Mouse (Mus musculus) heart, embryonic 16.5 days (tissue): ENCODE measurements around the gene Mios. TPM values are rescaled to one million over a fixed set of nuclear protein-coding genes. Genes with fewer than 3 reads are reported as not detected.

Experiments
- polyA plus RNA-seq: library from polyadenylated mRNA; unstranded; fragments of >200 nt; fragmentation: Nextera tagmentation; extraction: Ambion mirVana; gene quantifications from 2 replicates; pipeline ENCODE4 v1.2.1, GENCODE M21; 2015

Mios gene
- polyA plus RNA-seq, 1 experiment from 2014 or later = 16.0 TPM

Other genes starting within 250 kb of the Mios start
- 0.17 and 0.27 TPM in 2 replicates for gene Col28a1, start 16.6 kb upstream of the Mios start, polyA plus RNA-seq
- gene Rpa3, start 50.0 kb downstream of the Mios start, polyA plus RNA-seq = 81.4 and 104 TPM in 2 replicates
- 21.7 and 24.5 TPM in 2 replicates for gene Umad1, start 50.1 kb downstream of the Mios start, polyA plus RNA-seq
- 6.6 and 9.1 TPM in 2 replicates for gene Gm45062, start 50.2 kb downstream of the Mios start, polyA plus RNA-seq